Mouse (Mus musculus) embryonic fibroblast, embryonic 13.5 days (primary cell): ENCODE data around the gene Wdr54.

Source experiments
- CTCF ChIP-seq: IDR thresholded peaks from 2 replicates; pipeline ENCODE4 v1.5.1; 2011; ENCODE audit warnings: mild to moderate bottlenecking, control low read depth, low read length, moderate library complexity, borderline replicate concordance; ENCODE audit not compliant: insufficient read depth
- POLR2A ChIP-seq: IDR thresholded peaks from 2 replicates; pipeline ENCODE4 v1.6.1; 2011; ENCODE audit warnings: low read depth, mild to moderate bottlenecking, control low read depth, low read length, moderate library complexity

DNA sequence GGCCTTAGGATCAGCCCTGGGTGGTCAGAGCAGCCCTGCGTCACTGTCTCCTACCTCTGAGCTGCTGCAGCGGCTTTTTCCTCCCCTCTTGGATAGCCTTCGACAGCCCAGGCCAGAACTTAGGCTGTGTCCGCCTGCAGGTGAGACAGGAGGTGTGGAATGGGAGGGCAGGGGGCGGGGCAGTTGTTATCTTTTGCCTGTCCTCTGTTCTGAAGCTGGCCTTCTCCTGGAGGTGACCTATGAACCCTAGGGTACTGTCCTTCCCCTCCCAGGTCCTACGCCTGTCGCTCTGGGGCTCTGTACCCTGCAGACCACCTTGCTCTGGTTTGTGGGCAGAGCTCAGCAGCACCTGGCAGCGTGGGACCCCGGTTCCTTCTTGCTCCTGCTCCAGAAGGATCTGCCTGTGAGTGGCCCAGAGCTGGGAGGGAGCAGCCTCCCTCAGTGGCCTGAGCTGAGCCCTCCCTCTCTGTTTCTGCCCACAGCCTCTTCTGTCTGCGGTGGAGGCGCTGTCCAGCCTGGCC lies 53.0 kb downstream of the Wdr54 start:
- TF ChIP-seq CTCF = no peak
- no peak for TF ChIP-seq POLR2A
